9 mouse cellular contexts compared by ENCODE assay signal in genomic region chr4:143278429-143278871, GRCm38 (mm10). TPM values are rescaled to one million over a fixed set of nuclear protein-coding genes. Genes with fewer than 3 reads are reported as not detected.
DNase-seq lines count a peak whose midpoint lies in the region; ATAC-seq and TF ChIP-seq lines count a peak whose summit lies in the region.
"Had no signal": no experiment of that assay in that cellular context is flagged by ENCODE, and none has a peak within 500 bp of the region (broad histone marks: within the 10 kb centered on the region; RNA-seq: fewer than 3 reads in every experiment).

No protein-coding gene starts in this region.

- peak overlapping the region; percentile 90 for H3K27ac ChIP-seq in hindbrain, embryonic 10.5 days
- H3K27ac ChIP-seq in limb, embryonic 10.5 days: no peak overlapping the region; the same call in 1 of the 2 replicates

- no peaks in the 10 kb centered on the region for H3K27me3 ChIP-seq in hindbrain, embryonic 10.5 days (ENCODE audit: insufficient read depth, poor library complexity, severe bottlenecking)
- H3K27me3 ChIP-seq in limb, embryonic 10.5 days (ENCODE audit: low read depth, poor library complexity, severe bottlenecking): no peaks in the 10 kb centered on the region
- no peaks in the 10 kb centered on the region for H3K27me3 ChIP-seq in myocyte (ENCODE audit: control insufficient read depth, insufficient read depth, insufficient read length)
- H3K27me3 ChIP-seq: megakaryocyte, embryonic 14.5 days had no signal

- no peak for ATAC-seq in megakaryocyte-erythroid progenitor cell, adult 5-6 weeks (replicated peaks; ENCODE audit: low FRiP score, low TSS enrichment, poor library complexity, severe bottlenecking)

- TF ChIP-seq POLR2A in myocyte (IDR thresholded peaks at IDR 0.05; ENCODE audit: insufficient read length, low read depth): peak; percentile 29

- peak; percentile 32 for DNase-seq in urinary bladder, adult 2 months (ENCODE audit: low spot score)
- no peak for DNase-seq in urinary bladder, postnatal 10 days (ENCODE audit: low spot score)
- peak; percentile 27 to 72 for DNase-seq in frontal cortex, adult 2 months (ENCODE audit: extremely low spot score in 1 of 2, low spot score in 1 of 2)
- peak; percentile 25 for DNase-seq in hindbrain, embryonic 10.5 days (ENCODE audit: low spot score)
- DNase-seq in limb, embryonic 10.5 days (ENCODE audit: low spot score): peak; percentile 41
- no peak for DNase-seq in spleen, adult 18-20 months

- H3K4me3 ChIP-seq in hindbrain, embryonic 10.5 days: no peak overlapping the region
- H3K4me3 ChIP-seq in limb, embryonic 10.5 days: no peak overlapping the region
- H3K4me3 ChIP-seq in myocyte: peak overlapping the region; percentile 10

- 41% methylated on average over 14 of the region's 14 CpGs for WGBS in hindbrain, embryonic 10.5 days
- WGBS in limb, embryonic 10.5 days: 31% methylated on average over 14 of the region's 14 CpGs

- no peak overlapping the region for H3ac ChIP-seq in myocyte (ENCODE audit: control insufficient read depth, insufficient read length)

- no peaks in the 10 kb centered on the region for H3K9me3 ChIP-seq in hindbrain, embryonic 10.5 days
- H3K9me3 ChIP-seq in limb, embryonic 10.5 days (replicated peaks): no peaks in the 10 kb centered on the region

- H3K36me3 ChIP-seq in hindbrain, embryonic 10.5 days: peaks cover 53% of the 10 kb centered on the region
- peaks cover 4% of the 10 kb centered on the region for H3K36me3 ChIP-seq in limb, embryonic 10.5 days
- peaks cover 4% of the 10 kb centered on the region for H3K36me3 ChIP-seq in myocyte (ENCODE audit: control insufficient read depth, insufficient read depth)

- peaks cover 19% of the 10 kb centered on the region for H3K79me2 ChIP-seq in myocyte (ENCODE audit: control insufficient read depth, insufficient read depth)

- H3K4me2 ChIP-seq in myocyte (ENCODE audit: low read depth): peak overlapping the region; percentile 86

- peaks cover 29% of the 10 kb centered on the region for H3K4me1 ChIP-seq in hindbrain, embryonic 10.5 days (replicated peaks)
- peaks cover 11% of the 10 kb centered on the region for H3K4me1 ChIP-seq in limb, embryonic 10.5 days

TF ChIP-seq in myocyte, 11 proteins besides CTCF, POLR2A, EP300 and RAD21:
- peak in 1 of 3 experiments; percentile 18 for TF ChIP-seq MYOG (IDR thresholded peaks at IDR 0.05; ENCODE audit: control insufficient read depth in 1 of 3, insufficient read depth in 1 of 3, insufficient read length in 2 of 3, low read depth in 2 of 3)
- no peak for TF ChIP-seq MAX (IDR thresholded peaks at IDR 0.05; ENCODE audit: low read depth)
- TF ChIP-seq SRF (IDR thresholded peaks at IDR 0.05; ENCODE audit: control insufficient read depth, insufficient read length, low read depth): no peak
- TF ChIP-seq TCF12 (IDR thresholded peaks at IDR 0.05; ENCODE audit: insufficient read depth, poor library complexity, severe bottlenecking): no peak
- no peak for TF ChIP-seq TCF3 (IDR thresholded peaks at IDR 0.05; ENCODE audit: insufficient read length, low read depth)
- peak; percentile 97 for TF ChIP-seq CEBPB (IDR thresholded peaks at IDR 0.05; ENCODE audit: insufficient read depth, poor library complexity, severe bottlenecking)
- TF ChIP-seq MYOD1 (IDR thresholded peaks at IDR 0.05; ENCODE audit: control insufficient read depth in 1 of 3, insufficient read length in 2 of 3, low read depth in 2 of 3): peak in 1 of 3 experiments; percentile 19
- no peak for TF ChIP-seq USF1 (IDR thresholded peaks at IDR 0.05; ENCODE audit: low read depth)
- TF ChIP-seq POLR2AphosphoS2 (IDR thresholded peaks at IDR 0.05; ENCODE audit: insufficient read length, low read depth): no peak
- TF ChIP-seq E2F4 (IDR thresholded peaks at IDR 0.05; ENCODE audit: insufficient read depth): no peak
- TF ChIP-seq REST (IDR thresholded peaks at IDR 0.05; ENCODE audit: insufficient read depth, insufficient read length): no peak

RNA-seq across cellular contexts. Expression of gene Pdpn, which starts 20.9 kb away (rescaled TPM):
- polyA plus RNA-seq in urinary bladder, adult 2 months (2012; rRNA removed): 64.0 and 72.1 TPM in 2 replicates
- 12.3 and 15.7 TPM in 2 replicates for polyA plus RNA-seq in frontal cortex, adult 2 months (2012; rRNA removed)
- 85.2 and 113 TPM in 2 replicates for polyA plus RNA-seq in hindbrain, embryonic 10.5 days (2016; fragmentation: Nextera tagmentation; extraction: Ambion mirVana)
- polyA plus RNA-seq in limb, embryonic 10.5 days (2016; fragmentation: Nextera tagmentation; extraction: Ambion mirVana): 20.0 and 25.8 TPM in 2 replicates
- 102 TPM for polyA plus RNA-seq in myocyte (2012; fragmentation: generic; extraction: Trizol)
- not detected in 2 replicates for total RNA-seq in megakaryocyte-erythroid progenitor cell, adult 5-6 weeks (2014; fragmentation: Nextera tagmentation)
- not detected in 2 replicates for total RNA-seq in megakaryocyte-erythroid progenitor cell, adult 5-6 weeks (2017)

Comparison
In these comparisons a context has a peak if more than half of its experiments do, and no peak if none do; other contexts are left out.
1. DNase-seq: peak in urinary bladder, adult 2 months (single experiment), frontal cortex, adult 2 months (2 of 2), hindbrain, embryonic 10.5 days (single experiment) and limb, embryonic 10.5 days (single experiment); none in urinary bladder, postnatal 10 days (single experiment) and spleen, adult 18-20 months (0 of 2).